Mouse (Mus musculus): ENCODE data around the gene Plin3. TPM values are rescaled to one million over a fixed set of nuclear protein-coding genes. Genes with fewer than 3 reads are reported as not detected.

Gene Plin3
- total RNA-seq (2021): 10 to 100 TPM; 44.4 to 45.7 TPM
- long read RNA-seq, experiment 1, transcript Plin3-201 (8 exons, 3,645 nt): major isoform, 15 of 29 reads
- long read RNA-seq, experiment 1, partial matches to known transcripts: 7 of 29 reads
- long read RNA-seq, experiment 1, other reads (novel, unspliced or antisense): 7 of 29 reads
- long read RNA-seq, experiment 2, transcript Plin3-201 (8 exons, 3,645 nt): major isoform, 14 of 44 reads
- long read RNA-seq, experiment 2, partial matches to known transcripts: 15 of 44 reads
- long read RNA-seq, experiment 2, other reads (novel, unspliced or antisense): 15 of 44 reads

DNA sequence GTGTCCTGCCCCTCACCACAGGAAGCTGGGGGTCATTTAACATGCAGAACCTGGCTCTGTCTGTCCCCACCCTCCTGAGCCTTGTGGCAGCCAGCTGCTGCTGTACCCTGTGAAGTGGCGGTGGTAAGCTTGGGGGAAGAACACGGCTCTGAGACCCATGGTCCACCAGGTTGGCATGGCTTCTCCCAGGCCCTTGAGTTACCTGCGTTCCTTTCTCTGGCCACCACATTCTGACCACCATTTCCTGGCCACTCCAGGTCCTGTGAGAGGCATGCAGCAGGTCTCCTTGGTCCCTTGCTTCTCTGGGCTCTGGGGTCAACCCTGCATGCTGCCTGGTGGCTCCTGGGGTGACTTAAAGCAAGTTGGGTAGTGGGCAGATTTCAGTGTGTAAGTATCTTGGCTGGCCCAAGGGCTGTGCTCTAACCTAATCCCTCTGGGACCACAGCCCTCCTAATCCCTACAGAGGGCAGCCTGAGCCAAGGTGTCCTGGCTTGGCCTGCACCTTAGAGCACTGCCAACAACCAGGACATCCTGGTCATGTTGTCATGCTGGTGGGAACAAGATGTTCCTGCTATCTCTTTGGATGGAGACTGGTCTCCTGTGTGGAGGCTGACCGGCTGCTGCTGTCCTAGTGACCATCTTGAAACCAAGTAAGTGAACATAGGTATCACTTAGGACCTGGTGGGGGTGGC lies at the start of gene Plin3:
Gene Plin3, minus strand, starts transcription at position 343 of the 692 bp plus-strand sequence.
- intact Hi-C loops (cut with DNase I): no loop called here
- DNase-seq: peak in 1 of 2 experiments; percentile 60

DNA sequence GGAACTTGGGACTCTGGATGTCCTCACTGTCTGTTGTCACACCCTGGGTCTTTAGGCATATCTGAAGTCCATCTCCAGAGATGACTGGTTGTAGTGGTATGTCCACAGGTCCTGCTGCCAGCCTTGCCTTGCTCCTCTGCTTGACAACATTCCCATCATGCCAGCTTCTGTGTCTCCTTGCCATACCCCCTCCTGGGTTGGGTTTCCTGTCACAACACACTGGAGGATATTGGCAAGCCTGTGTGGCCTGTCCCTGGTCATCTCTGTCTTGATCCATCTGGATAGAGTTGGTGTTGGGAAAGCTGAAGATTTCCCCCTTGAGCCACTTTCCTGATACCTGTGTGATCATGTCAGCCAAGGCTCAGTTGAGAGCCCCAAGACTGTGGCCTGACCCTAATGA lies 48.0 kb upstream of the Plin3 start:
- no peak for DNase-seq
- intact Hi-C loops (cut with DNase I): loop anchor here (5.0 kb wide), 1 partner anchor 43 kb away; no protein-coding TSS in a partner anchor

DNA sequence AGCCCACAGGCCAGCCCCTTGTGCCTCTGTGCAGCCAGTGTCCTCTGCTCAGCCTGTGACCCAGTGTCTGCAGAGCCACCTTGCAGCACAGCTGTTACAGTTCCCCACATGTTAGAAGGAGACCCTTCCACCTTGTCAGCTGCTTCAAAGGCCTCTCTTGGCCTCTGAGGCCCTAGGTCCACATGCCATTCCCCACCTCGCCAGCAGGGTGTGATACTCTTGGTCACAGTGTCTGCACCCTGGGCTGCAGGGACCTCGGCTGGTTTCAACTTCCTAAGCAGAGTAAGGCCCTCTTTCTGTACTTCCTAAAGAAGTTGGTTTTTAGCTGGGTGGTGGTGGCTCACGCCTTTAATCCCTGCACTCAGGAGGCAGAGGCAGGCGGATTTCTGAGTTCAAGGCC lies 46.2 kb upstream of the Plin3 start:
- DNase-seq: no peak
- intact Hi-C loops (cut with DNase I): no loop called here

DNA sequence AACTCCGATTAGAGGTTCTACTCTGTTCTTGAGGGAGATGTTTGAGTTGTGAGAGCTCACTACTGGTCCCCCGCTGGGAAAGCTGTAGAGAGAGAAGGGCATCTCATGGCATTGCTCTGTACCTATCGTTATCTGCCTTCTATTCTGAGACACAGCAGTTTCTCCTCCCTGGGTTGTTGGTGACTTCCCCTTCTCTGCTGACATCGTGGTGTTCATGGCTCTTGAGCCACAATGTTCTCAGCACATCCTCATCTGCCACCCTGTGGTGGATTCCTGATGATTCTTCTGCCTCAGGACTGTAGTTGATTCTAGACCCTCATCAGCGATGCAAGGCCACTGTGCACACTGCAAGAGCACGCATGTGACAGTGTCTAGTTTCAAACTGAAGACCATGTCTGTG lies 45.1 kb upstream of the Plin3 start:
- intact Hi-C loops (cut with DNase I): loop anchor here (2.0 kb wide), 1 partner anchor 13 kb away; no protein-coding TSS in a partner anchor
- no peak for DNase-seq

DNA sequence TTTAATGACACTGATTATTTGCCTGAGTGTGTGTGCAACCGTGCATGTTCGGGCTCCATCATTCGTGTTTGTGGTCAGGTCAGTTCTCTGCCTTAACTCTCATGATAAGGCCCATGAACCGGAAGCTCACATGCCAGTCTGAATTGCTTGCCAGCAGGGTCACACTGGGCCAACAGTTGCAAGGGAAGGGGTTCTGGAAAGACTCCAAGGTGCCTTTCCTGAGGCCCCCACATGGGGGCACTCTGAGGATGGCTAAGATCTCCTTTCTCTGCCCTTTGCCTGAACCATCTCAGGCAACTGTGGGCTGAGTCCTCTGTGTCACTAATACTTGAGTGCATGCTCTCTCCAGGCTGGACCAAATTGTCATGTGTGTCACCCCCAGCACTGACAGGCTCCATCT lies 44.5 kb upstream of the Plin3 start:
- intact Hi-C loops (cut with DNase I): loop anchor here (2.0 kb wide), 1 partner anchor 14 kb away; no protein-coding TSS in a partner anchor
- peak in 1 of 2 experiments; percentile 55 for DNase-seq

DNA sequence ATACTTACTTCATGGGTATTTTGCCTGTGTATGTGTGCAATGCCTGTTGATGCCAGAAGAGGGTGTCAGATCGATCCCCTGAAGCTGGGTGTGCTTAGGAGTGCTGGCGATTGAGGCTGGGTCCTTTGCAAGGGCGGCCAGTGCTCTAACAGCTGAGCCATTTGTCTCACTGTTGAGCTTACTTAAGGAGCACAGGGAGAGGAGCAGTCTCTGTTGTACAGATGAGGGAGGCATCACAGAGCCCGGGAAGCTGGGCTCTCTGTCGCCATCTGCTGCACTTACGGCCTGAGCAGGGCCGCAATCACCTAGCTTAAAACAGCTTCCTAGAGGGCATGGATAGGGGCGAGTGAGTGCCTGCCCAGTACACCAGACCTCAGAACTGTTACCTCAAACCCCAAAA lies 40.3 kb upstream of the Plin3 start:
- intact Hi-C loops (cut with DNase I): no loop called here
- no peak for DNase-seq

DNA sequence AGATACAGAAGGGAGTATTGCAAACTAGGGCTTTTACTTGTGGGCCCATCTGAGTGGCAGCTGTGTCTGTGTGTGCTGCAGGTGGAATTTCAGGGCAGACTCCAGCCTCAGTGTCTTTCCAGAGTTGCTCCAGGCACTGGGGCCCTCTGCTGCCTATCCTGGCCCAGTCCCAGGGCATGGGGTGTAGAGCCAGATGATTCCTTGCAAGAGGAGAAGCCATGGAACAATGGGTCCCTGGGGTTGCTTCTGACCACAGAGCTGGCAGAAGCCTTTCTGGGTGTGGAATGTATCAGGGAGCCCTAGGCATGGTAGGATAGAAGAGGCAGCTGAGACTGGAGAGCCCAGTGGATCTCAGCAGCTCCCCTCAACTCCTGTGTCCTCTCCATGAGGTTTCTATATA lies 38.6 kb upstream of the Plin3 start:
- intact Hi-C loops (cut with DNase I): no loop called here
- DNase-seq: peak; percentile 47 to 66

DNA sequence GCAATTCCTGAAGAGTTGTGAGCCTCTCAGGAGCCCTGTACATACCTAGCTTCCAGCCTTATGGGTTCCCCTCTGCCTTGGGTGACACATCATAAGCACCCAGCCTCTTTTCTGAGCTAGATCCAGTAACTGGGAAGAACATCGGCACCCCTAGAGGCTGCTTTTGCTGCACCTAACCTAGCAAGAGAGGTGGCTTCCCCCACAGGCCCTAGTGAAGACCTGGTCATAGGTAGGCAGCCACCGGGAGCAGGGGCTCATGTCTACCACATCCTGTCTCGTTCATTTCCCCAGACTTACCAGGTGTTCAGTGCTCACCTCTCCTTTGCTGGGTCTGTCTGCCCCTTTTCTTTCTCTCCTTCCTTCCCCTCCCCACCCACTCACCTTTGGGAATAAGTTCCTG lies 37.7 kb upstream of the Plin3 start:
- intact Hi-C loops (cut with DNase I): no loop called here

DNA sequence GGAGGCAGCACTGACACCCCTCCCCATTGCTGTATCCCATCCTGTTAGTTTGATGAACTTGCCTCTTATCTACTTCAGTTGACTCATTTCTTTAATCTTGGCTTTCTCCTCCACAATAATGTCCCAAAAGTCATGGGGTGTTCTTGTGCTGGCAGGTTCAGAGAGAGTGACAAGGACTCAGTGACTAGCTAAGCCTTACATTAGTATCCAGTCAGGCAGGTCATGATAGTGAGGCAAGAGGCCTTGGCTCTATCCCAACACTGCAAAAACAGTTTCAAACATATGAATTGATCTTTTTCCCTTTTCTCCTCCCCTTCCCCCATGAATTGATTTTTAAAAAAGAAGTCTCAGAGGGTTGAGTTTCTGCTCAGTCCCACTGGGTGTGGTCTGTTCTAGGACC lies 36.6 kb upstream of the Plin3 start:
- DNase-seq: no peak
- intact Hi-C loops (cut with DNase I): no loop called here

More for the DNA sequence above, 37.7 kb upstream of the Plin3 start:
- DNase-seq: no peak

DNA sequence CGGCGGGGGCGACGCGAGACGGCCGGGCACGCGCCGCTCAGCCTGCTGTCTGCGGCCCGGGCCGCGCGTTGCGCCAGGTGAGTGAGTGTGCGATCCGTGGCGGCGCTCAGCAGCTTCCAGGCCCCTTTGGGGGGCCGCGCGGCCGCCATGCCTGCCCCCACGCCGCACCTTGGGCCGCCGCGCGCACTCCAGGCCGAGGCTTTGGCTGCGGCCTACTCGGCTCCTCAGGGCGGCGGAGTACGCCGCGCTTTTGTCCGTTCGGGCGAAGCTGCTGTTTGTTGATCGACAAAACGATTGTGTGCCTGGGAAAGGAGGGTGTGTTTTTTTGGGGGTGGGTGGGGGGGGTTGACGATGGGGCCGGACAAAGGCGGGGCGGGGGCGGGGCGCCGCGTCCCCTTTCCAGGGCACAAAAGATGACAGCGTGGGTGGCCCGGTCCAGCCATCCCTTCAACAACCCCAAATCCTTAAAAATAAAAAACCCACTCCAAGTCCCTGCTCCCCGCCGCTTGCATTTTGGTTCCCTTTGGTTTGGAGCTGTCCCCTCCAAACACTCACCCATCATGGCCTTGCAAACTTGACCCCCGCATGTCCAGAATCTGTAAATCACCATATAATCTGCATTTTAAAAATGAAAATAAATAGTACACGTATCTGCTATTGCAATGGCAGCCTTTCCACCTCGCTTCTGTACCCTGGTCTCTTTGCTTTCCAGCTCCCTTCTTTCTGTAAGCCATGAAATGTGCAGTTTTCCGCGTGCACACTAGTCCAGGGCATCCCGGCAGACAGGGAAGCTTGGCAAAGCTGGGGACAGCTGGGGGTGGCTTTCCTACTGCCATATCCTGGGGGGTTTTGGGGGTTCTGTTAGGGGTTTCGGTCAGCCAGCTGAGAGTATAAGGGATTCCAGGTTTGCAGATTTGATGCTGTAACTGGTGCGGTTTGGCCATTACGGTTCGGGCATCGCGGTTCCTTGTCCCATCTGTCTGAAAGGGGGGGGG lies 33.8 kb upstream of the Plin3 start:
- DNase-seq: no peak
- intact Hi-C loops (cut with DNase I): no loop called here

DNA sequence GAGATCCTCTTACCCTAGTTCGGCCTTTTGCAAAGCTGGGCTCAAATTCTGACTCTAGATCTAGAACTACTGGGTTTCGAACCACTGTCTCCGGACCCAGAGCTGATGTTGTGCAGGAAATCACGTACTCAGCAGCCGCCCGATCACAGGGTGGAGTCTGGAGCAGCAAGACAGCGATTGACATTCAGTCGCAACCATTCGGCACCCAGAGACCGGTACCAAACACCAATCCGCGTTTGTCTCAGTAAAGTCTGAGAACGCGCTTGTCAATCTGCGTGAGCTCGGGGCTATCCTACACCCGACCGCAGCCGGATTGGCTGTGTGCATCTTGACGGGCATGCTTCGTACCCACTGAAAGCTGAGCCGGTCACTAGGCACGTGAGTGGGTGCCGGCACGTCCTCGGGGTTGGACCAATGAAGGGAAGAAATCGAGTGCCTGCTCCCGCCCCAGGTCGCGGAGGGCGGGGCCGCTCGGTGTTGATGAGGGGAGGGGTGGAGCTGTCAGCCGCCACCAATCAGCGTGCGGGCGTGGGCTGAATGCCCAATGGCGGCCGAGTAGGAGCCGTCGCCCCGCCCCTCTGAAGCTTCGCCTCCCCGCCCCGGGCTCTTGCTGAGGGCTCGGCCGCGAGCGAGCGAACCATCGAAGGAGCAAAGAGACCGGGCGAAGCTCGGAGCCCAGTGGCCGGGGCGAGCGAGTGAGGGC lies 32.9 kb upstream of the Plin3 start, which contains the start of gene Kdm4b:
Gene Kdm4b, plus strand, starts transcription at position 613 of the 703 bp plus-strand sequence.
- intact Hi-C loops (cut with DNase I): no loop called here

DNA sequence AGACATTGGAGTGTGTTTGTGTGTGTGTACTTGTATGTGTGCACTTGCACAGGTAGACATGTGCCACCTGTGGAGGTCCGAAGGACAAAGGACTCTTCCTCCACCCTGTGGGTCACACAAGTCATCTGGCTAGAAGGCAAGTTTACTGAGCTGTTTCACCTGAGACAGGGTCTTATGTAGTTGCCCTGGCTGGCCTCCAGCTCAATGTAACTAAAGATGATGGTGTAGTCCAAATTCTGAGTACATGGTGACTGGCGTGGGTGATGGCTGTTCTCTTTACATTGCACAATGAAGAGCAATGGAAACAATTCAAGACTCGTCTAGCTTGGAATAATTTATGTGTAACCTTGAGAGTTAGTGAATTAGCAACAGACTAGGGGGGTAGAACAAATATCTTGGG lies 31.7 kb upstream of the Plin3 start:
- DNase-seq: no peak
- intact Hi-C loops (cut with DNase I): no loop called here

More for the DNA sequence above, 32.9 kb upstream of the Plin3 start, which contains the start of gene Kdm4b:
- DNase-seq: peak; percentile 97 to 99

DNA sequence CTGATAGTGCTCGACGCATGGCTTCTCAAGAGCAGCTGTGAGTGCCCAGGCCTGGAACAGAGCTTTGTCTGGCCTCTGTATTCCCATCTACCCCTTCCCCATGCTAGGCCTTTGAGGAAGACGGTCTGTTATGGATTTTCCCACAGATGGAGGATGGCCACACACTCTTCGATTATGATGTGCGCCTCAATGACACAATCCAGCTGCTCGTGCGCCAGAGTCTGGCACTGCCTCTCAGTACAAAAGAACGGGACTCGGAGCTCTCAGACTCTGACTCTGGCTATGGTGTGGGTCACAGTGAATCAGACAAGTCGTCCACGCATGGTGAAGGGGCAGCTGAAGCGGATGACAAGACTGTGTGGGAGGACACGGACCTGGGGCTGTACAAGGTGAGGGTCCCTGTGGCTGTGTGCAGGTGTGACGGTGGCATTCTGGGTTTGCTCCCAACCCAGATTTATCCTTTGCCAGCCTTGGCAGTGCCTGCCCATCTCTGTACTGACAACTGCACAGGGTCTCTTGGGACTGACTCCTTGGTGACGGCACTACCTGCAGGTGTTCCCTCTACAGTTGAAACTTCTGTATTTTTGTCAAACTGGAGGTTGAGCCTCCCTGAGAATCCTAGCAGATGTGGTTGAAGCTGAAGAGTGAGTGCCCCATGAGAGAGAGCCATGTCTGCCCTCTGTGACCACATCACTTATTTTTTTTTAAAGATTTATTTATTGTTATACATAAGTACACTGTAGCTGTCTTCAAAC lies 16.7 kb upstream of the Plin3 start:
- intact Hi-C loops (cut with DNase I): loop anchor here (5.0 kb wide), 1 partner anchor 102 kb away; no protein-coding TSS in a partner anchor
- no peak for DNase-seq

DNA sequence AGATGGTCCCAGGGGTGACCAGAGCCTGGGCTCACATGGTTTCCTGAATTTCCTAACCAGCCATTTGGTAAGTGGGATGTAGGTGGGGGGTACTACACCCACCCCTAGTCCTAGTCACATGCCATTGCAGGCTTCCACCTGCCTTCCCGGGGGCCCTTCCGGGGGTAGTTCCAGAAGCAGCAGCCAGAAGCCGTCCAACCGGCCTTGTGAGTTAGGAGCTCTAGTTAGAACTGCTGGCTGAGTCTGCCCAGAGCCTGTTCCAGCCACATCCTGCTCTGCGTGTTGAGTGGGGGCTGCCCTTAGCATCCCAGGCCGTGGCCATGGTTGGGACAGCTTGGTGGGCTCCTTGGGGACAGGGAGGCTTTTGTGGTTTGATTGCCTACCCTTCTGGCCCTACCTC lies 15.4 kb upstream of the Plin3 start:
- intact Hi-C loops (cut with DNase I): loop anchor here (5.0 kb wide), 1 partner anchor 101 kb away; no protein-coding TSS in a partner anchor
- DNase-seq: no peak

DNA sequence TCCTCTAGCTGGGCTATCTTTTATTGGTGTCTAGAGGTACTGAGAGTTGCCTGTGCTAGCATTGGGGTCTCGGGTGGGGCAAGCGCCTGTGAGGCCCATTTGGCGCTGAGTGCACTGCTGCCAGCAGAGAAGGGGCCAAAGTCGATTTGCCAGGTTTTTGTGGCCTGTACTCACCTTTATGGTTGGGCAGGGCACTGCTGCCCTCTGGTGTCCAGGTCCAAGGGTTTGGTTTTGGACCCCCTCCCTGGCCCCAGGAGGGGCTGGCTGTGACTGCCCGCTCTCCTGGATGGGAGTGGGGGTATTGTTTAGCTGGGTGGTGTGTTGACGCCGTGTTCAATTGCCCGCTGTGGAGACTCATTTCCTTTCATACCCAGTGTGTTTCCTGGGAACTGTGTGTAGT lies 13.2 kb upstream of the Plin3 start:
- no peak for DNase-seq
- intact Hi-C loops (cut with DNase I): loop anchor here (5.0 kb wide), 1 partner anchor 99 kb away; no protein-coding TSS in a partner anchor

DNA sequence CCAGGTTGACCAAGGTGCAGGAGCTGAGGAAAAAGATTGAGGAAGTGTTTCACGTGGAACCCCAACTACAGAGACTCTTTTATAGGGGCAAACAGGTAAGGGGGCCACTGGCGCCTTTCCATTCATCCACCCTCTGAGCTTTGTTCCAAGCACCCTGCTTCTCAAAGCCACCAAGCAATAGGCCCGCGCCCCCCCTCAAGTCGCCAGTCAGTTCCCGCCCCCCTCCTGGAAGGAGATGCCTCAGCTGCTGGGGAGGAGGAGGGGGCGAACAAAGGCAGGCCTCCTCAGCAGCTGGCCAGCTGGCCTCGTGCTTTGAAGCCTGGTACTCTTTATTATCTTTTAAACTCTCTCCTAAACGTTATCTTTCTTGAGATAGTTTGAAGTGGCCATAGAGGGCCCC lies 12.5 kb upstream of the Plin3 start:
- no peak for DNase-seq
- intact Hi-C loops (cut with DNase I): loop anchor here (5.0 kb wide), 1 partner anchor 98 kb away; no protein-coding TSS in a partner anchor

DNA sequence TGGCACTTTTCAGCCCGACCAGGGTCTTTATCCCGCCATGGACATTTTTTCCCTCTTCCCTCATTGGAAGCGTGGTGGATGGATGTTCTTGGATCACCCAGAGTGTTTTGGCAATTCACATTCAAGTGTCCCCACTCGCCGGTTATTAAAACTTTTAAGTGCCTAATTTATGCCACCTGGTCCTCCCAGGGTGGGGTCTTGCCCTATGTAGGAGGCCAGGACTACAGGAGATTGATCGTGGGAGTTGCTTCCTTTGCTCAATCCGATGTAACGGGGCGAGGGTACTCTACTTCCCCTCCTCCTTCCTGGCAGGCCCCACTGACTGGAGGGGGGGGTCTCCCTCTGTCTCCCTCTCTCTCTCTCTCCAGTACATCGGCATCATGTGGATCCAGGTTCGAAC lies 12.0 kb upstream of the Plin3 start:
- DNase-seq: no peak
- intact Hi-C loops (cut with DNase I): loop anchor here (5.0 kb wide), 1 partner anchor 97 kb away; no protein-coding TSS in a partner anchor

DNA sequence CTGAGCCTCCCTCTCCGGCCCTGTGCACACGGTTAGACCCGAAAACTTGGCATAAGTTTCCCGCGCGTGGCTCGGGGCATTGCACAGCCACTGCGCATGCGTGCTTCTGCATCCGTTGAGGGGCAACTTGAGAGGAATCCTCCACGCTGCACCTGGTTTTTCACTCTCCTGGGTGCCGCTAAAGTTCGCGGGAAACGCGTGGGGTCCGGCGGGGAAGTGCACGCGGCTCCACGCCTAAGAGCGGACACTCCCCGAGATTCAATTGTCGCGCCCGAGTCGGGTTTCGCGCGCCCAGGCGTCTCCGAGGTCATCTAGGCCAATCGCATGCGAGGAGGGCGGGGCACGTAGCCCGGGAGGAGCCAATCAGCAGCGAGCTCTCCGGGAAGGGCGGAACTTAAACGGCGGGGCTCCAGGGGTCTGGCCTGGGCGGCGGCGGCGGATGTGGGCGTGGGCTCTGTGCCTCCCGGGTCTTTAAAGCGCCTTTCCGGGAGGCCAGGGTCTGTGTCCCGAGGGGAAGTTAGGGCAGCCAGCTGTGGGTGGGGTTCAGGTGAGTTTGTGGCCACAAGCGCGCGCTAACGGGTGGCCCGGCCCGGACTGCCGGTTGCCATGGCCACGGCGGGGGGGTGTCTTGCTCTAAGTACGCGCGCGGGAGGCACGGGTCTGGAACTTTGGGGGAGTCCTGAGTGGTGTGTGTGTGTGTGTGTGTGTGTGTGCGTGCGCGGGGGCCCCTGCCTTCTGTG lies 11.3 kb upstream of the Plin3 start:
- peak; percentile 93 to 95 for DNase-seq
- intact Hi-C loops (cut with DNase I): no loop called here

Data from gastrocnemius, postnatal 36 days (tissue).